Mouse (Mus musculus): ENCODE results near the gene Bcl11b.
A peak's percentile ranks its signal among the peaks of the same experiment; 100 is the strongest.

The Bcl11b gene

GRCm38 (mm10) chr12:107969841-107970371, 33.5 kb downstream of the Bcl11b start:
- no peak for DNase-seq

- no peak for DNase-seq
Observed at GRCm38 (mm10) chr12:107969126-107969525, 34.3 kb downstream of the Bcl11b start.

GRCm38 (mm10) chr12:107968331-107968730, 35.1 kb downstream of the Bcl11b start:
- DNase-seq, result no peak

GRCm38 (mm10) chr12:107967026-107967425, 36.4 kb downstream of the Bcl11b start:
- no peak for DNase-seq

GRCm38 (mm10) chr12:107965103-107965502, 38.3 kb downstream of the Bcl11b start:
- no peak for DNase-seq

- DNase-seq, result no peak
Observed at GRCm38 (mm10) chr12:107964396-107965085, 38.9 kb downstream of the Bcl11b start.

GRCm38 (mm10) chr12:107962852-107963251, 40.5 kb downstream of the Bcl11b start:
- no peak for DNase-seq

- DNase-seq, result no peak
Observed at GRCm38 (mm10) chr12:107961843-107962242, 41.6 kb downstream of the Bcl11b start.

- no peak for DNase-seq
Observed at GRCm38 (mm10) chr12:107960789-107961491, 42.5 kb downstream of the Bcl11b start.

- DNase-seq, result no peak
Observed at GRCm38 (mm10) chr12:107960365-107960764, 43.0 kb downstream of the Bcl11b start.

- no peak for DNase-seq
Observed at GRCm38 (mm10) chr12:107959872-107960271, 43.5 kb downstream of the Bcl11b start.

GRCm38 (mm10) chr12:107953044-107953684, 50.2 kb downstream of the Bcl11b start:
- no peak for DNase-seq

- DNase-seq, result no peak
Observed at GRCm38 (mm10) chr12:107952318-107952724, 51.1 kb downstream of the Bcl11b start.

GRCm38 (mm10) chr12:107950667-107951179, 52.7 kb downstream of the Bcl11b start:
- DNase-seq, result no peak

GRCm38 (mm10) chr12:107949416-107949815, 54.0 kb downstream of the Bcl11b start:
- no peak for DNase-seq

- DNase-seq, result no peak
Observed at GRCm38 (mm10) chr12:107942100-107942499, 61.3 kb downstream of the Bcl11b start.

- DNase-seq, result no peak
Observed at GRCm38 (mm10) chr12:107940774-107941173, 62.6 kb downstream of the Bcl11b start.

- no peak for DNase-seq
Observed at GRCm38 (mm10) chr12:107939177-107939576, 64.2 kb downstream of the Bcl11b start.

- DNase-seq, result no peak
Observed at GRCm38 (mm10) chr12:107936972-107937371, 66.4 kb downstream of the Bcl11b start.

- DNase-seq, result no peak
Observed at GRCm38 (mm10) chr12:107936406-107936805, 67.0 kb downstream of the Bcl11b start.

- peak in 1 of 2 experiments; percentile 28 for DNase-seq
Observed at GRCm38 (mm10) chr12:107934831-107935437, 68.5 kb downstream of the Bcl11b start.

- no peak for DNase-seq
Observed at GRCm38 (mm10) chr12:107932140-107932539, 71.3 kb downstream of the Bcl11b start.

GRCm38 (mm10) chr12:107931476-107931875, 71.9 kb downstream of the Bcl11b start:
- no peak for DNase-seq
